Comparison of ENCODE assay signal across 16 mouse cellular contexts in genomic region chr5:28970404-28970803, GRCm38 (mm10).
"Had no signal": no experiment of that assay in that cellular context is flagged by ENCODE, and none has a peak within 500 bp of the region (broad histone marks: within the 10 kb centered on the region; RNA-seq: fewer than 3 reads in every experiment).

No protein-coding gene starts in this region.

- H3K4me2 ChIP-seq: neural tube, embryonic 13.5 days; neural tube, embryonic 15.5 days; stomach, embryonic 15.5 days had no signal

- H3K36me3 ChIP-seq: neural tube, embryonic 13.5 days; neural tube, embryonic 15.5 days; stomach, embryonic 15.5 days had no signal

- H3K27ac ChIP-seq: neural tube, embryonic 13.5 days; neural tube, embryonic 15.5 days; stomach, embryonic 15.5 days; stomach, postnatal 0 days had no signal

- H3K4me1 ChIP-seq: neural tube, embryonic 13.5 days; neural tube, embryonic 15.5 days; stomach, embryonic 15.5 days had no signal

- H3K4me3 ChIP-seq: neural tube, embryonic 13.5 days; neural tube, embryonic 15.5 days; stomach, embryonic 15.5 days had no signal

- H3K9me3 ChIP-seq: neural tube, embryonic 13.5 days; neural tube, embryonic 15.5 days; stomach, embryonic 15.5 days had no signal

- H3K27me3 ChIP-seq: neural tube, embryonic 13.5 days; neural tube, embryonic 15.5 days; stomach, embryonic 15.5 days had no signal

- DNase-seq: retina, postnatal 1 day; right cerebral cortex, adult 18-20 months; right cerebral cortex, postnatal 14 days; right cerebral cortex, postnatal 25 days; right cerebral cortex, postnatal 4 days; spleen, adult 18-20 months; thymus, adult 18-20 months; thymus, adult 2 months; thymus, postnatal 14 days; thymus, postnatal 25 days; thymus, postnatal 36 days; thymus, postnatal 4 days had no signal

- H3K9ac ChIP-seq: neural tube, embryonic 13.5 days; neural tube, embryonic 15.5 days; stomach, embryonic 15.5 days had no signal
